Mouse (Mus musculus) G1E (cell line): ENCODE measurements around the gene Fbxo47. TPM values are rescaled to one million over a fixed set of nuclear protein-coding genes. Genes with fewer than 3 reads are reported as not detected.

Experiments
- ATAC-seq: 2 replicates; pipeline ENCODE4 v1.8.0; 2016; ENCODE audit warnings: mild to moderate bottlenecking; ENCODE audit not compliant: insufficient number of reproducible peaks, poor library complexity, low FRiP score, severe bottlenecking; ENCODE audit errors: extremely low read depth
- DNase-seq: peaks from one replicate; pipeline ENCODE4 v3.0.0; 2012; ENCODE audit warnings: low spot score
- H3K27me3 ChIP-seq: 2 replicates; pipeline ENCODE4 v1.6.1; 2012; ENCODE audit warnings: mild to moderate bottlenecking, low read length, inconsistent platforms; ENCODE audit not compliant: insufficient read depth
- H3K36me3 ChIP-seq: replicated peaks from 2 replicates; pipeline ENCODE3; 2012; ENCODE audit warnings: mild to moderate bottlenecking, inconsistent platforms
- H3K4me1 ChIP-seq: 2 replicates; pipeline ENCODE4 v1.6.1; 2012; ENCODE audit warnings: low read depth, low read length, inconsistent platforms, mixed read lengths; ENCODE audit not compliant: insufficient read depth
- H3K4me3 ChIP-seq: 2 replicates; pipeline ENCODE4 v1.5.1; 2012; ENCODE audit warnings: low read depth, mild to moderate bottlenecking, inconsistent platforms, low read length, moderate library complexity, mixed read lengths
- H3K9me3 ChIP-seq: replicated peaks from 2 replicates; pipeline ENCODE4 v1.6.1; 2012; ENCODE audit warnings: inconsistent platforms
- CTCF ChIP-seq: IDR thresholded peaks from 2 replicates; pipeline ENCODE4 v1.5.1; 2012; ENCODE audit warnings: low read depth, low read length, inconsistent platforms, mixed read lengths
- GATA1 ChIP-seq: IDR thresholded peaks from 2 replicates; pipeline ENCODE4 v1.6.1; 2012; ENCODE audit warnings: borderline replicate concordance, low read length, inconsistent platforms, mixed read lengths
- GATA2 ChIP-seq: IDR thresholded peaks from 2 replicates; pipeline ENCODE4 v1.6.1; 2012; ENCODE audit warnings: low read depth, low read length, inconsistent platforms, borderline replicate concordance
- POLR2AphosphoS5 ChIP-seq: IDR thresholded peaks from 2 replicates; pipeline ENCODE4 v1.6.1; 2012; ENCODE audit warnings: low read depth, low read length, inconsistent platforms; ENCODE audit not compliant: insufficient replicate concordance
- TAL1 ChIP-seq: conservative IDR thresholded peaks from 2 replicates; pipeline ENCODE4 v1.6.1; 2012; ENCODE audit warnings: low read depth, low read length, inconsistent platforms, mixed read lengths
- polyA plus RNA-seq: library from polyadenylated mRNA; stranded (reverse); fragments of >175 nt; gene quantifications from 2 replicates; pipeline ENCODE4 v1.2.3, GENCODE M21; 2012
- total RNA-seq, 2 experiments: library from RNA; stranded (forward) in 1 of 2; stranded (reverse) in 1 of 2; fragments of 200-1000 nt in 1 of 2; fragments of >200 nt in 1 of 2; fragmentation: Nextera tagmentation in 1 of 2; gene quantifications; 2 replicates each; pipeline ENCODE4 v1.2.3; 2014 to 2017

Fbxo47 gene
- total and polyA plus RNA-seq, 3 experiments: 0.55 to 1.9 TPM; not detected in 1

GRCm38 (mm10) chr11:97829913-97830476, 54.0 kb downstream of the Fbxo47 start:
- peak; percentile 49 for ATAC-seq
- DNase-seq: no peak
- TF ChIP-seq TAL1: no peak
- Histone ChIP-seq H3K27me3 (no peaks in the 10 kb centered on the region), H3K9me3 (no peaks in the 10 kb centered on the region), H3K4me1 (peaks cover 33% of the 10 kb centered on the region), H3K36me3 (peaks cover 92% of the 10 kb centered on the region), H3K4me3 (no peak overlapping the region)

GRCm38 (mm10) chr11:97829365-97829764, 54.6 kb downstream of the Fbxo47 start:
- Histone ChIP-seq H3K9me3 (no peaks in the 10 kb centered on the region), H3K27me3 (no peaks in the 10 kb centered on the region), H3K4me1 (peaks cover 37% of the 10 kb centered on the region), H3K36me3 (peaks cover 92% of the 10 kb centered on the region), H3K4me3 (no peak overlapping the region)
- no peak for TF ChIP-seq POLR2AphosphoS5
- no peak for TF ChIP-seq GATA2
- TF ChIP-seq CTCF: no peak
- TF ChIP-seq TAL1: no peak
- TF ChIP-seq GATA1: no peak
- DNase-seq (no peak), ATAC-seq (no peak)

GRCm38 (mm10) chr11:97827654-97828053, 56.3 kb downstream of the Fbxo47 start:
- peaks cover 89% of the 10 kb centered on the region for H3K36me3 ChIP-seq
- peaks cover 37% of the 10 kb centered on the region for H3K4me1 ChIP-seq

GRCm38 (mm10) chr11:97826414-97826813, 57.5 kb downstream of the Fbxo47 start:
- ATAC-seq: no peak
- no peaks in the 10 kb centered on the region for H3K9me3 ChIP-seq
- TF ChIP-seq CTCF (no peak), POLR2AphosphoS5 (no peak), GATA2 (no peak), GATA1 (no peak), TAL1 (no peak)
- peaks cover 85% of the 10 kb centered on the region for H3K36me3 ChIP-seq
- peaks cover 35% of the 10 kb centered on the region for H3K4me1 ChIP-seq
- no peaks in the 10 kb centered on the region for H3K27me3 ChIP-seq
- no peak for DNase-seq
- H3K4me3 ChIP-seq: no peak overlapping the region

More at GRCm38 (mm10) chr11:97827654-97828053, 56.3 kb downstream of the Fbxo47 start:
- no peak overlapping the region for H3K4me3 ChIP-seq
- no peak for ATAC-seq
- H3K9me3 ChIP-seq: no peaks in the 10 kb centered on the region
- no peaks in the 10 kb centered on the region for H3K27me3 ChIP-seq
- TF ChIP-seq GATA2 (no peak), GATA1 (no peak), CTCF (no peak), TAL1 (no peak), POLR2AphosphoS5 (no peak)
- DNase-seq: no peak

- ATAC-seq (0 out of 2 replicates have a peak, but pooled peaks have one; percentile 22), DNase-seq (no peak)
- H3K27me3 ChIP-seq: no peaks in the 10 kb centered on the region
- no peak overlapping the region; the same call in 1 of the 2 replicates for H3K4me3 ChIP-seq
- H3K4me1 ChIP-seq: peaks cover 39% of the 10 kb centered on the region
- TF ChIP-seq GATA2: no peak
- TF ChIP-seq GATA1: no peak
- no peak for TF ChIP-seq POLR2AphosphoS5
- no peak for TF ChIP-seq TAL1
- TF ChIP-seq CTCF: no peak
- peaks cover 87% of the 10 kb centered on the region for H3K36me3 ChIP-seq
- no peaks in the 10 kb centered on the region for H3K9me3 ChIP-seq
Measured at GRCm38 (mm10) chr11:97825971-97826370, 58.0 kb downstream of the Fbxo47 start.

- Histone ChIP-seq H3K4me1 (peaks cover 45% of the 10 kb centered on the region), H3K27me3 (no peaks in the 10 kb centered on the region), H3K9me3 (no peaks in the 10 kb centered on the region), H3K36me3 (peaks cover 87% of the 10 kb centered on the region), H3K4me3 (peak overlapping the region; percentile 1; the same call in 1 of the 2 replicates)
- DNase-seq (no peak), ATAC-seq (no peak)
- TF ChIP-seq POLR2AphosphoS5 (no peak), GATA2 (no peak)
Measured at GRCm38 (mm10) chr11:97825295-97825694, 58.7 kb downstream of the Fbxo47 start.

GRCm38 (mm10) chr11:97824895-97825294, 59.1 kb downstream of the Fbxo47 start:
- no peak for DNase-seq
- peaks cover 85% of the 10 kb centered on the region for H3K36me3 ChIP-seq
- no peaks in the 10 kb centered on the region for H3K9me3 ChIP-seq
- H3K4me1 ChIP-seq: peaks cover 43% of the 10 kb centered on the region
- no peak for ATAC-seq
- TF ChIP-seq TAL1 (no peak), GATA1 (no peak), POLR2AphosphoS5 (no peak)
- no peaks in the 10 kb centered on the region for H3K27me3 ChIP-seq
- H3K4me3 ChIP-seq: no peak overlapping the region

GRCm38 (mm10) chr11:97824168-97824567, 59.8 kb downstream of the Fbxo47 start:
- peaks cover 45% of the 10 kb centered on the region for H3K4me1 ChIP-seq
- peaks cover 83% of the 10 kb centered on the region for H3K36me3 ChIP-seq

More at GRCm38 (mm10) chr11:97824168-97824567, 59.8 kb downstream of the Fbxo47 start:
- DNase-seq (no peak), ATAC-seq (no peak)
- Histone ChIP-seq H3K9me3 (no peaks in the 10 kb centered on the region), H3K27me3 (no peaks in the 10 kb centered on the region), H3K4me3 (no peak overlapping the region)
- no peak for TF ChIP-seq GATA2
- TF ChIP-seq CTCF: no peak
- TF ChIP-seq TAL1: no peak
- no peak for TF ChIP-seq POLR2AphosphoS5
- TF ChIP-seq GATA1: no peak
